ENCODE assay signal across 20 mouse cellular contexts in the genomic region with DNA sequence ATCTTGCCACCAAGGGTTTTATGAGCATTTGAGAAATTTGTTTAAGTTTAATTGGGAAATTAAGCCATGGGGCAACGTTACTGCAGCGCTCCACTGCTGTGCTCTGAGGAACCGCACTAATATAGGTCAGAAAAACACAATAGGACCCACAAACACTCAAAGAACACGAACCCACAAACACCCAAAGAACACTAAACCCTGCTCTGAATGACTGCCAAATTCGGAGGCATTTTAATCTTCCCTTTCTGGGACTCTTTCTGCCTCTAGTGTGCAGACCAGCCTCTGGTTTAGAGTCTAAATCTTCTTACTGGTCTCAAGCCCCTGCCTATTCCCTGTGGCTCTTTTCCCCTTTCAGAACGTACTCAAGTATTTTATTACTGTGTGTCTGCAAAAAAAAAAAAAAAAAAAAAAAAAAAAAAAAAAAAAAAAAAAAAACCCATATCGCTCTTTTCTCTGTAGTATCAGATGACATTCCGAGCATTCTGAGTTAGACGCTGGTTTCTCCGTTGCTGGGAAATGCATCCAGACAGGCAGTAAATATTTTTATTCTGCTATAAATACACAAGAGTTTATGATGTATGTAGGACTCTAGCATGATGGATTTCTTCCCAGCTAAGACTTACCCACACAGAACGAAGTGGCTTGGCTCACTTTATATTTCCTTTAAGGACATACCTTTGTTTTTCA.
DNase-seq lines count a peak whose midpoint lies in the region; ATAC-seq and TF ChIP-seq lines count a peak whose summit lies in the region.
"Had no signal": no experiment of that assay in that cellular context is flagged by ENCODE, and none has a peak within 500 bp of the region (broad histone marks: within the 10 kb centered on the region; RNA-seq: fewer than 3 reads in every experiment).

No protein-coding gene starts in this region.

- no peaks in the 10 kb centered on the region for H3K36me3 ChIP-seq in forebrain, embryonic 11.5 days (ENCODE audit: control insufficient read depth, insufficient read depth, low read length)
- H3K36me3 ChIP-seq in forebrain, embryonic 10.5 days (replicated peaks), result no peaks in the 10 kb centered on the region
- no peaks in the 10 kb centered on the region for H3K36me3 ChIP-seq in lung, embryonic 14.5 days (ENCODE audit: insufficient read depth)
- no peaks in the 10 kb centered on the region for H3K36me3 ChIP-seq in forebrain, embryonic 16.5 days (ENCODE audit: control insufficient read depth, insufficient read depth)
- no peaks in the 10 kb centered on the region for H3K36me3 ChIP-seq in midbrain, embryonic 15.5 days (replicated peaks)
- H3K36me3 ChIP-seq: heart, embryonic 13.5 days; neural tube, embryonic 12.5 days had no signal

- no peaks in the 10 kb centered on the region for H3K9me3 ChIP-seq in forebrain, embryonic 11.5 days (ENCODE audit: control insufficient read depth, low read length)
- no peaks in the 10 kb centered on the region for H3K9me3 ChIP-seq in forebrain, embryonic 10.5 days
- no peaks in the 10 kb centered on the region for H3K9me3 ChIP-seq in lung, embryonic 14.5 days (ENCODE audit: low read depth, low read length)
- H3K9me3 ChIP-seq in forebrain, embryonic 16.5 days (ENCODE audit: control insufficient read depth, low read length), result no peaks in the 10 kb centered on the region
- H3K9me3 ChIP-seq in midbrain, embryonic 15.5 days, result no peaks in the 10 kb centered on the region
- H3K9me3 ChIP-seq: heart, embryonic 13.5 days; neural tube, embryonic 12.5 days had no signal

- no peak for TF ChIP-seq CTCF in lung, embryonic 14.5 days (IDR thresholded peaks at IDR 0.05; ENCODE audit: low read depth)

- peak; percentile 63 for ATAC-seq in forebrain, embryonic 11.5 days (replicated peaks; ENCODE audit: low FRiP score)
- no peak for ATAC-seq in lung, embryonic 14.5 days (ENCODE audit: insufficient read depth)
- ATAC-seq in forebrain, embryonic 16.5 days, result no peak
- ATAC-seq in midbrain, embryonic 15.5 days (replicated peaks), result no peak
- ATAC-seq: intestine, postnatal 0 days; liver, postnatal 0 days had no signal

- DNase-seq in forebrain, embryonic 11.5 days (ENCODE audit: low spot score), result no peak
- no peak for DNase-seq in forebrain, embryonic 10.5 days (ENCODE audit: extremely low spot score, low spot score)
- peak; percentile 45 for DNase-seq in lung, embryonic 14.5 days
- DNase-seq in lung, postnatal 25 days (ENCODE audit: low spot score), result no peak
- no peak for DNase-seq in thymus, postnatal 4 days
- DNase-seq in ovary, postnatal 36 days (ENCODE audit: low spot score), result no peak
- DNase-seq: adrenal gland, adult 8-10 months; cerebellum, adult 11 months; cerebellum, postnatal 14 days; gastrocnemius, adult 2 months; heart, postnatal 36 days; liver; liver, postnatal 0 days; lung, postnatal 36 days had no signal

- H3K27ac ChIP-seq in forebrain, embryonic 11.5 days (ENCODE audit: low read depth, low read length), result no peak overlapping the region
- H3K27ac ChIP-seq in forebrain, embryonic 10.5 days, result no peak overlapping the region
- H3K27ac ChIP-seq in lung, embryonic 14.5 days (ENCODE audit: low read depth), result no peak overlapping the region
- no peak overlapping the region for H3K27ac ChIP-seq in forebrain, embryonic 16.5 days (ENCODE audit: low read length)
- H3K27ac ChIP-seq in midbrain, embryonic 15.5 days, result no peak overlapping the region
- H3K27ac ChIP-seq: gastrocnemius, adult 2 months; heart, embryonic 13.5 days; left cerebral cortex, adult 2 months; neural tube, embryonic 12.5 days had no signal

- H3K9ac ChIP-seq in forebrain, embryonic 11.5 days (ENCODE audit: low read length), result no peak overlapping the region
- no peak overlapping the region for H3K9ac ChIP-seq in lung, embryonic 14.5 days
- H3K9ac ChIP-seq in forebrain, embryonic 16.5 days (replicated peaks; ENCODE audit: low read depth, low read length), result no peak overlapping the region
- no peak overlapping the region for H3K9ac ChIP-seq in midbrain, embryonic 15.5 days
- H3K9ac ChIP-seq: heart, embryonic 13.5 days; liver, postnatal 0 days; neural tube, embryonic 12.5 days had no signal

- no peak overlapping the region for H3K4me3 ChIP-seq in forebrain, embryonic 11.5 days (ENCODE audit: low read depth, low read length)
- H3K4me3 ChIP-seq in forebrain, embryonic 10.5 days, result no peak overlapping the region
- no peak overlapping the region for H3K4me3 ChIP-seq in lung, embryonic 14.5 days (ENCODE audit: low read depth, low read length)
- H3K4me3 ChIP-seq in forebrain, embryonic 16.5 days (replicated peaks; ENCODE audit: low read length), result no peak overlapping the region
- no peak overlapping the region for H3K4me3 ChIP-seq in midbrain, embryonic 15.5 days
- H3K4me3 ChIP-seq: gastrocnemius, adult 2 months; heart, embryonic 13.5 days; left cerebral cortex, adult 2 months; neural tube, embryonic 12.5 days had no signal

- WGBS in forebrain, embryonic 11.5 days, result 26% methylated on average over 11 of the region's 11 CpGs
- 33% methylated on average over 11 of the region's 11 CpGs for WGBS in forebrain, embryonic 10.5 days
- 45% methylated on average over 11 of the region's 11 CpGs for WGBS in lung, embryonic 14.5 days
- WGBS in forebrain, embryonic 16.5 days, result 11% methylated on average over 11 of the region's 11 CpGs
- 19% methylated on average over 11 of the region's 11 CpGs for WGBS in midbrain, embryonic 15.5 days

- H3K4me2 ChIP-seq in forebrain, embryonic 11.5 days (ENCODE audit: low read depth, low read length, severe bottlenecking), result 0 out of 2 replicates have a peak overlapping the region, but pooled peaks have one; percentile 26
- H3K4me2 ChIP-seq in lung, embryonic 14.5 days, result no peak overlapping the region
- H3K4me2 ChIP-seq in forebrain, embryonic 16.5 days (ENCODE audit: low read length), result peak overlapping the region; percentile 27; the same call in 1 of the 2 replicates
- peak overlapping the region; percentile 32 for H3K4me2 ChIP-seq in midbrain, embryonic 15.5 days
- H3K4me2 ChIP-seq: heart, embryonic 13.5 days had no signal

- H3K27me3 ChIP-seq in forebrain, embryonic 11.5 days (ENCODE audit: control insufficient read depth, insufficient read depth, low read length), result peaks cover 7% of the 10 kb centered on the region; the same call in 1 of the 2 replicates
- H3K27me3 ChIP-seq in forebrain, embryonic 10.5 days (ENCODE audit: poor library complexity, severe bottlenecking), result peaks cover 50% of the 10 kb centered on the region
- no peaks in the 10 kb centered on the region for H3K27me3 ChIP-seq in lung, embryonic 14.5 days (ENCODE audit: insufficient read depth, low read length)
- peaks cover 7% of the 10 kb centered on the region for H3K27me3 ChIP-seq in forebrain, embryonic 16.5 days (replicated peaks; ENCODE audit: control insufficient read depth, insufficient read depth, low read length)
- peaks cover 6% of the 10 kb centered on the region; the same call in 1 of the 2 replicates for H3K27me3 ChIP-seq in midbrain, embryonic 15.5 days (replicated peaks)
- H3K27me3 ChIP-seq: heart, embryonic 13.5 days; neural tube, embryonic 12.5 days had no signal

- peaks cover 8% of the 10 kb centered on the region for H3K4me1 ChIP-seq in forebrain, embryonic 11.5 days (replicated peaks; ENCODE audit: control insufficient read depth, insufficient read depth, low read length)
- H3K4me1 ChIP-seq in forebrain, embryonic 10.5 days, result peaks cover 35% of the 10 kb centered on the region
- H3K4me1 ChIP-seq in lung, embryonic 14.5 days (ENCODE audit: insufficient read depth), result no peaks in the 10 kb centered on the region
- H3K4me1 ChIP-seq in forebrain, embryonic 16.5 days (replicated peaks; ENCODE audit: control insufficient read depth, insufficient read depth, low read length), result peaks cover 14% of the 10 kb centered on the region
- peaks cover 17% of the 10 kb centered on the region for H3K4me1 ChIP-seq in midbrain, embryonic 15.5 days
